Comparison of ENCODE assay signal across 9 mouse cellular contexts in genomic region chr14:55189351-55189769, GRCm38 (mm10). TPM values are rescaled to one million over a fixed set of nuclear protein-coding genes. Genes with fewer than 3 reads are reported as not detected.
A peak's percentile ranks its signal among the peaks of the same experiment; 100 is the strongest.
DNase-seq lines count a peak whose midpoint lies in the region; ATAC-seq and TF ChIP-seq lines count a peak whose summit lies in the region.
"Had no signal": no experiment of that assay in that cellular context is flagged by ENCODE, and none has a peak within 500 bp of the region (broad histone marks: within the 10 kb centered on the region; RNA-seq: fewer than 3 reads in every experiment).

No protein-coding gene starts in this region.

- H3K4me3 ChIP-seq in embryonic facial prominence, embryonic 12.5 days, result no peak overlapping the region
- H3K4me3 ChIP-seq in intestine, embryonic 16.5 days (ENCODE audit: low read length), result no peak overlapping the region
- H3K4me3 ChIP-seq in midbrain, embryonic 12.5 days, result no peak overlapping the region
- H3K4me3 ChIP-seq in thymus, adult 2 months (ENCODE audit: control insufficient read depth, insufficient read depth, low read length), result no peak overlapping the region

- no peak for TF ChIP-seq CTCF in brain, embryonic 14.5 days (IDR thresholded peaks at IDR 0.05; ENCODE audit: borderline replicate concordance, extremely low read depth, insufficient read depth, insufficient read length)
- TF ChIP-seq CTCF in thymus, adult 2 months (IDR thresholded peaks at IDR 0.05; ENCODE audit: borderline replicate concordance, control insufficient read depth, extremely low read depth, insufficient read depth, low read length, poor library complexity), result no peak

- DNase-seq in brain, embryonic 14.5 days (ENCODE audit: low read depth), result peak; percentile 91
- no peak for DNase-seq in thymus, adult 2 months
- DNase-seq in T-cell, adult 2 months (ENCODE audit: low spot score), result no peak
- no peak for DNase-seq in kidney, postnatal 25 days
- DNase-seq: lung, embryonic 14.5 days had no signal

- H3K9me3 ChIP-seq in embryonic facial prominence, embryonic 12.5 days, result no peaks in the 10 kb centered on the region
- peaks cover 4% of the 10 kb centered on the region for H3K9me3 ChIP-seq in intestine, embryonic 16.5 days (ENCODE audit: control insufficient read depth, low read length)
- 0 out of 2 replicates have a peak, but pooled peaks cover 3% of the 10 kb centered on the region for H3K9me3 ChIP-seq in midbrain, embryonic 12.5 days

- 28% methylated on average over 9 of the region's 9 CpGs for WGBS in embryonic facial prominence, embryonic 12.5 days
- WGBS in intestine, embryonic 16.5 days, result 28% methylated on average over 9 of the region's 9 CpGs
- 17% methylated on average over 9 of the region's 9 CpGs for WGBS in midbrain, embryonic 12.5 days
- 88% methylated on average over 9 of the region's 9 CpGs for WGBS in thymus, adult 2 months

- ATAC-seq in embryonic facial prominence, embryonic 12.5 days (ENCODE audit: insufficient number of reproducible peaks, insufficient read depth, low FRiP score, low TSS enrichment), result peak; percentile 69; the same call in 1 of the 2 replicates
- ATAC-seq in intestine, embryonic 16.5 days, result peak; percentile 40; the same call in 1 of the 2 replicates
- peak; percentile 85 for ATAC-seq in midbrain, embryonic 12.5 days (ENCODE audit: low FRiP score, low read depth)
- no peak for ATAC-seq in CD4-positive, CD25-positive, alpha-beta regulatory T cell, adult 4 months

- no peak overlapping the region for H3K27ac ChIP-seq in embryonic facial prominence, embryonic 12.5 days
- H3K27ac ChIP-seq in intestine, embryonic 16.5 days (ENCODE audit: low read length), result no peak overlapping the region
- H3K27ac ChIP-seq in midbrain, embryonic 12.5 days (replicated peaks), result peak overlapping the region; percentile 40; the same call in 1 of the 2 replicates
- no peak overlapping the region for H3K27ac ChIP-seq in thymus, adult 2 months (ENCODE audit: control insufficient read depth, insufficient read depth, low read length)

- no peak overlapping the region for H3K9ac ChIP-seq in embryonic facial prominence, embryonic 12.5 days
- no peak overlapping the region for H3K9ac ChIP-seq in intestine, embryonic 16.5 days (ENCODE audit: low read depth, low read length)
- no peak overlapping the region for H3K9ac ChIP-seq in midbrain, embryonic 12.5 days (replicated peaks)
- H3K9ac ChIP-seq: lung, embryonic 14.5 days had no signal

- peaks cover 14% of the 10 kb centered on the region; the same call in 1 of the 2 replicates for H3K4me1 ChIP-seq in embryonic facial prominence, embryonic 12.5 days
- H3K4me1 ChIP-seq in intestine, embryonic 16.5 days (ENCODE audit: control insufficient read depth, insufficient read depth, low read length), result no peaks in the 10 kb centered on the region
- H3K4me1 ChIP-seq in midbrain, embryonic 12.5 days, result peaks cover 15% of the 10 kb centered on the region
- peaks cover 14% of the 10 kb centered on the region for H3K4me1 ChIP-seq in thymus, adult 2 months (replicated peaks; ENCODE audit: control insufficient read depth, insufficient read depth, low read length)

- H3K36me3 ChIP-seq in embryonic facial prominence, embryonic 12.5 days, result no peaks in the 10 kb centered on the region
- no peaks in the 10 kb centered on the region for H3K36me3 ChIP-seq in intestine, embryonic 16.5 days (ENCODE audit: control insufficient read depth, insufficient read depth, low read length)
- no peaks in the 10 kb centered on the region for H3K36me3 ChIP-seq in midbrain, embryonic 12.5 days
- no peaks in the 10 kb centered on the region for H3K36me3 ChIP-seq in thymus, adult 2 months (ENCODE audit: control insufficient read depth, insufficient read depth, low read length)

- TF ChIP-seq POLR2A in brain, embryonic 14.5 days (IDR thresholded peaks at IDR 0.05; ENCODE audit: borderline replicate concordance, extremely low read depth, insufficient read depth, insufficient read length, poor library complexity, severe bottlenecking), result no peak
- TF ChIP-seq POLR2A in thymus, adult 2 months (IDR thresholded peaks at IDR 0.05; ENCODE audit: control insufficient read depth, extremely low read depth, insufficient read depth, low read length, poor library complexity), result no peak

- no peak overlapping the region for H3K4me2 ChIP-seq in embryonic facial prominence, embryonic 12.5 days (replicated peaks)
- no peak overlapping the region for H3K4me2 ChIP-seq in intestine, embryonic 16.5 days (ENCODE audit: low read depth, low read length)
- no peak overlapping the region for H3K4me2 ChIP-seq in midbrain, embryonic 12.5 days (replicated peaks)
- H3K4me2 ChIP-seq: lung, embryonic 14.5 days had no signal

- 0 out of 2 replicates have a peak, but pooled peaks cover 2% of the 10 kb centered on the region for H3K27me3 ChIP-seq in embryonic facial prominence, embryonic 12.5 days
- H3K27me3 ChIP-seq in intestine, embryonic 16.5 days (replicated peaks; ENCODE audit: control insufficient read depth, insufficient read depth, low read length), result no peaks in the 10 kb centered on the region
- H3K27me3 ChIP-seq in midbrain, embryonic 12.5 days, result no peaks in the 10 kb centered on the region
- no peaks in the 10 kb centered on the region for H3K27me3 ChIP-seq in thymus, adult 2 months (ENCODE audit: control insufficient read depth, insufficient read depth, low read length)

RNA-seq across cellular contexts. Expression of gene Dhrs2, which starts 32.4 kb away (rescaled TPM):
- polyA plus RNA-seq in brain, embryonic 14.5 days (2012; rRNA removed), result 0.38 and 0.72 TPM in 2 replicates
- polyA plus RNA-seq in embryonic facial prominence, embryonic 12.5 days (2016; fragmentation: Nextera tagmentation; extraction: Ambion mirVana), result 0.25 and 0.26 TPM in 2 replicates
- polyA plus RNA-seq in intestine, embryonic 16.5 days (2015; fragmentation: Nextera tagmentation; extraction: Ambion mirVana), result 0.28 and 0.37 TPM in 2 replicates
- 0.23 TPM in 1 of 2 replicates, not detected in the other for polyA plus RNA-seq in midbrain, embryonic 12.5 days (2016; fragmentation: Nextera tagmentation; extraction: Ambion mirVana)
- 0.10 and 0.50 TPM in 2 replicates for polyA plus RNA-seq in thymus, adult 2 months (2012; rRNA removed)
- polyA plus RNA-seq in CD4-positive, CD25-positive, alpha-beta regulatory T cell, adult 4 months (2017; shearing (Covaris generic)), result not detected
